Mouse (Mus musculus): ENCODE measurements around the gene Prrt1. TPM values are rescaled to one million over a fixed set of nuclear protein-coding genes. Genes with fewer than 3 reads are reported as not detected.

Prrt1 gene
- total and polyA plus RNA-seq, 2 experiments from 2014 or later, result 11.4 to 15.1 TPM

DNA sequence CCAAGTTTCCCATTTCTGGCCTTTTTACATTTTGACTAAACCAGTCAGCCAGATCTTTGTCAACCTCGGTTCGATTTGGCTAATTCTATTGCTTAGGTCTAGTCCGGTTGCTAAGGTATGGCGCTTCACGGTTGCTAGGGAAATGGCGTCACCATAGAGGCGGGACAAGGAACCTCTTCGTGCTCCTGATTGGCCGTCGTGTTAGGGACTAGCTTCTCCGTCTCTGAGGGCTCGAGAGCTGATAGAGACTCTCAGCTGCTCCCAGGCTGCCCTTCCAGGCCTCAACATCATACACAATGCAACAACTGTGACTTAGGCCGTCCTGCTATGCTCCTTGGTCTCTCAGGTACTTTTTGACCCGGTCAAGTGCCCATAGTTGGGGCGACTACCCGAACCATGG lies 15.3 kb downstream of the Prrt1 start, which contains the start of gene Fkbpl:
Gene Fkbpl, plus strand, starts transcription at position 157 of the 400 bp plus-strand sequence.
- Histone ChIP-seq H3K27ac (ENCODE audit: low read depth, low read length) (peak within 1 kb of the TSS; percentile 74), H3K4me3 (ENCODE audit: low read depth, low read length) (peak within 1 kb of the TSS; percentile 52), H3K4me2 (ENCODE audit: low read depth) (peak within 1 kb of the TSS; percentile 60), H3K9me3 (ENCODE audit: low read length) (no peaks in the 10 kb centered on the region), H3K36me3 (ENCODE audit: insufficient read depth) (peaks cover 11% of the 10 kb centered on the region), H3K4me1 (ENCODE audit: insufficient read depth) (peaks cover 17% of the 10 kb centered on the region), H3K9ac (peak within 1 kb of the TSS; percentile 55), H3K27me3 (ENCODE audit: insufficient read depth, low read length) (no peaks in the 10 kb centered on the region)
- TF ChIP-seq CTCF (IDR thresholded peaks at IDR 0.05; ENCODE audit: low read depth), result no peak
- peak; percentile 98 for DNase-seq
- ATAC-seq, result peak; percentile 82
- WGBS, result 1% methylated on average over 16 of the region's 16 CpGs

DNA sequence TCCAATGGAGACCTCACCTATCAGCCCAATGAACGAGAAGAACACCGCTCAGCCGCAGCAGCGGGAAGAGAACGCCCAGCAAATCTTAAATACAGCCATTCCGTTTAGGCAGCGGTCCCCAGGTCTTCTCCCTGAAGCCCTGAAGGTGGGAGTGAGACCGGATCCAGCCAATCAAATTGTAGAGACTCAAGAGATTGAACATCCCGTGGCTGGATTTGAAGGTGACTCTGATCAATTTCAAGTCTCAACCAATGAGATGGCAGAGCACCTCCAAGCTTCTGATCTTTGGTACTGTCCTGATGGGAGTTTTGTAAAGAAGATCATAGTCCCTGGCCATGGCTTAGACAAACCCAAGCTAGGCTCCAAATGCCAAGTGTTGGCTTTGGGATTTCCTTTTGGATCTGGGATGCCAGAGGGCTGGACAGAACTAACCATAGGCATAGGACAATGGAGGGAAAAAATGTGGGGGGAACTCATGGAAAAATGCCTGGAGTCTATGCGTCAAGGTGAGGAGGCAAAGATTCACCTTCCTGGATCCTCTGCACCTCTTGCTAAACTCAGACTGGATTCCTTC lies 16.0 kb downstream of the Prrt1 start:
- H3K4me1 ChIP-seq (ENCODE audit: insufficient read depth), result peaks cover 17% of the 10 kb centered on the region
- H3K36me3 ChIP-seq (ENCODE audit: insufficient read depth), result peaks cover 18% of the 10 kb centered on the region
- H3K9me3 ChIP-seq (ENCODE audit: low read length), result no peaks in the 10 kb centered on the region
- DNase-seq (no peak), ATAC-seq (no peak)
- peak overlapping the region; percentile 52 for H3K4me3 ChIP-seq (ENCODE audit: low read depth, low read length)
- 47% methylated on average over 10 of the region's 10 CpGs for WGBS
- peak overlapping the region; percentile 60 for H3K4me2 ChIP-seq (ENCODE audit: low read depth)
- H3K27ac ChIP-seq (ENCODE audit: low read depth, low read length), result peak overlapping the region; percentile 74; the same call in 1 of the 2 replicates
- no peak for TF ChIP-seq CTCF (IDR thresholded peaks at IDR 0.05; ENCODE audit: low read depth)
- no peaks in the 10 kb centered on the region for H3K27me3 ChIP-seq (ENCODE audit: insufficient read depth, low read length)
- H3K9ac ChIP-seq, result peak overlapping the region; percentile 55

DNA sequence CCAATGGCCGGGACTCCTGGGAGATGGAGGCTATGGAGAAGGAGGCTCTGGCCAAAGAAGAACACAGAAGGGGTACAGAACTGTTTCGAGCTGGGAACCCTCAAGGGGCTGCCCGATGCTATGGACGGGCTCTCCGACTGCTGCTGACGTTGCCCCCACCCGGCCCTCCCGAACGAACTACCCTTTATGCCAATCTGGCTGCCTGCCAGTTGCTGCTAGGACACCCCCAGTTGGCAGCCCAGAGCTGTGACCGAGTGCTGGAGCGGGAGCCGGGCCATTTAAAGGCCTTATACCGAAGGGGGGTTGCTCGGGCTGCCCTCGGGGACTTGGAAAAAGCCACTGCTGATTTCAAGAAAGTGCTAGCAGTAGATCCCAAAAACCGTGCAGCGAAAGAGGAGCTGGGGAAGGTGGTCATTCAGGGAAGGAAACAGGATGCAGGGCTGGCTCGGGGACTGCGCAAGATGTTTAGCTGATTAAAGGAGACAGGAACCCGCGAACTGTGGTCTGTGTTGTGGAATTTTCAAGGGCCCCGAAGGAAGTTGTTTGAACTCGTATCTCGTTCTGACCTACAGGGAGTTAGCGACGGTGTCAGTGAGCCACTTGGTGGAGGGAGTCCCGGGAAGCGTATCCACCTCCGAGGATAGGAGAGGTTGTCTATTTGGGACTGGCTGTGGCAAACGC lies 16.6 kb downstream of the Prrt1 start:
- H3K4me1 ChIP-seq (ENCODE audit: insufficient read depth), result peaks cover 17% of the 10 kb centered on the region
- ATAC-seq (no peak), DNase-seq (no peak)
- H3K9ac ChIP-seq, result no peak overlapping the region
- H3K9me3 ChIP-seq (ENCODE audit: low read length), result no peaks in the 10 kb centered on the region
- TF ChIP-seq CTCF (IDR thresholded peaks at IDR 0.05; ENCODE audit: low read depth), result no peak
- H3K4me3 ChIP-seq (ENCODE audit: low read depth, low read length), result no peak overlapping the region
- peaks cover 24% of the 10 kb centered on the region for H3K36me3 ChIP-seq (ENCODE audit: insufficient read depth)
- H3K27me3 ChIP-seq (ENCODE audit: insufficient read depth, low read length), result no peaks in the 10 kb centered on the region
- H3K4me2 ChIP-seq (ENCODE audit: low read depth), result 0 out of 2 replicates have a peak overlapping the region, but pooled peaks have one; percentile 33
- 86% methylated on average over 30 of the region's 30 CpGs for WGBS
- no peak overlapping the region for H3K27ac ChIP-seq (ENCODE audit: low read depth, low read length)

DNA sequence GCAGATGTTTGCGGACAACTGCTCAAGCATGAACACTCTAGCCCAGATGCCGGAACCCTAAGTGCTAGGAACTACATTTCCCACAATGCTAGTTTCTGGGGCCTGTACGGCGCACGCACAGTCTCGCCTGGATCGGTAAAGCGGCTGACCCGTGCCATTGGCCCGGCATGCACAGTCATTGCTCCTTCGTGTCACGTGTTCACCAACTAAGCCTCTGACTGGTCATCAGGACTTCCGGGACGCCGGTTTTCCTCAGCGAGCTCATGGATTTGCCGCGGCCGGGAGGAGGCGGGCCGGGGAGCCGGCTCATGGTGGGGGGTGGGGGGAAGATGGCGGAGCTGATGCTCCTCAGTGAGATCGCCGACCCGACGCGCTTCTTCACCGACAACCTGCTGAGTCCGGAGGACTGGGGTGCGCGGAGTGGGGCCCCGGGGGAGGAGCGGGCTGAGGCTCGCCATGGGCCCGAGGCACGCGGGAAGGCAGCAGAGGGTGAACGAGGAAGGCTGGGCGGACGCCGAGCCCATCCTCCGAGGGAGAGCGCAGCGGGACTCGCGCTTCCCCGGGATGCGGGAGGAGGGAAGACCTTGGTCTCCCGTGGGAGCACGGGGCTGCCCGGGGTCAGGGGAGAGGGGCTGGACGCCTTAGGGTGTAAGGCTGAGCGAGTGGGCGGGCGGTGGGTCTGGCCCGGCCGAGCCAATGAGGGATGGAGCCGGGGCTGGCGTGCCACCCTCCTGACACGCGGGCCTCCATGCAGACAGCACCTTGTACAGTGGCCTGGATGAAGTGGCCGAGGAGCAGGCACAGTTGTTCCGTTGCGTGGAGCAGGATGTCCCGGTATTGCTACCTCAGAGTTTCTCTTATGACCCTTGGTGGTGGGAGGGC lies 17.8 kb downstream of the Prrt1 start, which contains the start of gene Atf6b:
Gene Atf6b, plus strand, starts transcription at position 241 of the 882 bp plus-strand sequence.
- peak within 1 kb of the TSS; percentile 86 for H3K27ac ChIP-seq (ENCODE audit: low read depth, low read length)
- H3K36me3 ChIP-seq (ENCODE audit: insufficient read depth), result peaks cover 36% of the 10 kb centered on the region
- peak within 1 kb of the TSS; percentile 89 for H3K4me2 ChIP-seq (ENCODE audit: low read depth)
- H3K4me3 ChIP-seq (ENCODE audit: low read depth, low read length), result peak within 1 kb of the TSS; percentile 96
- no peaks in the 10 kb centered on the region for H3K27me3 ChIP-seq (ENCODE audit: insufficient read depth, low read length)
- no peak for TF ChIP-seq CTCF (IDR thresholded peaks at IDR 0.05; ENCODE audit: low read depth)
- H3K4me1 ChIP-seq (ENCODE audit: insufficient read depth), result peaks cover 17% of the 10 kb centered on the region
- 1% methylated on average over 61 of the region's 66 CpGs for WGBS
- H3K9ac ChIP-seq, result peak within 1 kb of the TSS; percentile 93
- no peaks in the 10 kb centered on the region for H3K9me3 ChIP-seq (ENCODE audit: low read length)
- DNase-seq, result peak; percentile 98
- peak; percentile 97 for ATAC-seq

DNA sequence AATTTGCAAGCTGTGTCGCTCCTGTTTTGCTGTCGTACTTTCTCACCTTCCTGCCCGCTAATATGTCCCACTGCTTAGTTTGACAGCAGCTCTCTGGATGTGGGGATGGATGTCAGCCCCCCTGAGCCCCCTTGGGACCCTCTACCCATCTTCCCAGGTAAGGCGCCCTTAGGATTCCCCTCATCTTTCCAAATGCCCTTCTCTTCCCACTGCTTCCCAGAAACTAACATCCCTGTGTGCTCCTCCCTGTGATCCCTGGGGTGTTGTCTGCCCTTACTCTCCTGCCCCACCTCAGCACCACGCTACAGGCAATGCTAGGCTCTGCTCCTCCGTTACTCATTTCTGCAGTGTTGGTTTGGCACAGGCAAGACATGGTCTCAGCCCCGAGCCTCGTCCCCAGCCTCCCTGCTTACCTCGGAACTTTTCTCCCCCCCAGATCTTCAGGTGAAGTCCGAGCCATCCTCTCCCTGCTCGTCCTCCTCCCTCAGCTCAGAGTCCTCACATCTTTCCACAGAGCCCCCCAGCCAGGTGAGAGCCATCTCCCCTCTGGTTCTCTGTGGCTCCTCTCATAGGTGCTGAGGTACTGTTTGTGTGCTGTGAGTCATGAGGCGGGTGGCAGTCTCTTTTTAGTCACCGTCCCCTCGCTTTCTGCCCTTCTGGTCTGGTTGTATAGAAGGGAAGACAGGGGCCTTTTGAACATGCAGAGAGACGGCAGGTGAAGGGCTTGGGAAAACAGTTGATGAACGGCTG lies 19.0 kb downstream of the Prrt1 start:
- no peak overlapping the region for H3K9ac ChIP-seq
- DNase-seq, result no peak
- TF ChIP-seq CTCF (IDR thresholded peaks at IDR 0.05; ENCODE audit: low read depth), result no peak

DNA sequence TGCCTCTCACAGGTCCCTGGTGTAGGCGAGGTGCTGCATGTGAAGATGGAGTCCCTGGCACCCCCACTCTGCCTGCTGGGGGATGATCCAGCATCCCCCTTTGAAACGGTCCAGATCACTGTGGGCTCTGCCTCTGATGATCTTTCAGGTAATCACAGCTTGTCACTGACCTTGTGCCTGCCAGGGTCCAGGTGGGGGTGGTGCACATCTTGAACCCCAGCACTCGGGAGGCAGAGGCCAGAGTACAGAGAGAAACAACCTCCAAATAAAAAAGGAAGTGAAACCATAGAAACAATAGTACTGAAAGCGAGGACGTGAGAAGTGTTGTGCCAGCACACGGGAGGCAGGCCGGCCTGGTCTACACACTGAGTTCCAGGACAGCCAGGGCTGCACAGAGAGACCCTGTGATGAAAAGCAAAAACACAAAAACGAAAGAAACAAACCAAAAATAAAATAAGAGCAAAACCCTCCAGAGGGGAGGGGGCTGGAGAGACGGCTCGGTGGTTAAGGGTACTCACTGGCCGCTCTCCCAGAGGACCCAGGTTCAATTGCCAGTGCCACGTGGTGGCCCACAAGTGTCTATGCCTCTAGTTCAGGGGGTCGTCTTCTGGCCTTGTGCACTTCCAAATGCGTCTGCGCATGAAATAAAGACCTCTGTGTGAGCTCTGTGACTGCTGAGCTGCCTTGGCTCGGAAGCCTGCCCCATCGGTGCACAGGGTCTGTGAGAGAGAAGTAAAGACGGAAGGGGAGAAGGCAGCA lies 20.0 kb downstream of the Prrt1 start:
- H3K4me2 ChIP-seq (ENCODE audit: low read depth), result no peak overlapping the region
- H3K27ac ChIP-seq (ENCODE audit: low read depth, low read length), result no peak overlapping the region
- DNase-seq (no peak), ATAC-seq (no peak)
- no peak overlapping the region for H3K9ac ChIP-seq
- WGBS, result 90% methylated on average over 18 of the region's 18 CpGs
- H3K4me3 ChIP-seq (ENCODE audit: low read depth, low read length), result no peak overlapping the region
- peaks cover 56% of the 10 kb centered on the region for H3K36me3 ChIP-seq (ENCODE audit: insufficient read depth)
- no peaks in the 10 kb centered on the region for H3K9me3 ChIP-seq (ENCODE audit: low read length)
- H3K4me1 ChIP-seq (ENCODE audit: insufficient read depth), result peaks cover 17% of the 10 kb centered on the region
- no peak for TF ChIP-seq CTCF (IDR thresholded peaks at IDR 0.05; ENCODE audit: low read depth)
- H3K27me3 ChIP-seq (ENCODE audit: insufficient read depth, low read length), result no peaks in the 10 kb centered on the region

More for the DNA sequence above, 19.0 kb downstream of the Prrt1 start:
- peak overlapping the region; percentile 96 for H3K4me3 ChIP-seq (ENCODE audit: low read depth, low read length)
- peaks cover 48% of the 10 kb centered on the region for H3K36me3 ChIP-seq (ENCODE audit: insufficient read depth)
- H3K4me1 ChIP-seq (ENCODE audit: insufficient read depth), result peaks cover 17% of the 10 kb centered on the region
- H3K27me3 ChIP-seq (ENCODE audit: insufficient read depth, low read length), result no peaks in the 10 kb centered on the region
- 80% methylated on average over 16 of the region's 16 CpGs for WGBS
- peak overlapping the region; percentile 89 for H3K4me2 ChIP-seq (ENCODE audit: low read depth)
- no peak for ATAC-seq
- no peaks in the 10 kb centered on the region for H3K9me3 ChIP-seq (ENCODE audit: low read length)
- H3K27ac ChIP-seq (ENCODE audit: low read depth, low read length), result no peak overlapping the region

Measured in forebrain, postnatal 0 days (tissue).